Mouse (Mus musculus) liver, adult 2 months (tissue): ENCODE results near the gene Ugcg.

ENCODE experiments used
- CTCF ChIP-seq: fragments of 200-500 bp; IDR thresholded peaks from 2 replicates; pipeline ENCODE4 v1.5.1; 2011; ENCODE audit warnings: low read depth, low read length, control low read depth
- POLR2A ChIP-seq: fragments of 200-500 bp; IDR thresholded peaks from 2 replicates; pipeline ENCODE4 v1.6.1; 2011; ENCODE audit warnings: low read length, control low read depth; ENCODE audit not compliant: insufficient read depth; ENCODE audit errors: extremely low read depth

GRCm38 (mm10) chr4:59206600-59206999, 17.5 kb downstream of the Ugcg start:
- TF ChIP-seq CTCF = no peak
- TF ChIP-seq POLR2A = no peak
